Mouse (Mus musculus): ENCODE measurements around the gene Wnt9a.

Gene Wnt9a

DNA sequence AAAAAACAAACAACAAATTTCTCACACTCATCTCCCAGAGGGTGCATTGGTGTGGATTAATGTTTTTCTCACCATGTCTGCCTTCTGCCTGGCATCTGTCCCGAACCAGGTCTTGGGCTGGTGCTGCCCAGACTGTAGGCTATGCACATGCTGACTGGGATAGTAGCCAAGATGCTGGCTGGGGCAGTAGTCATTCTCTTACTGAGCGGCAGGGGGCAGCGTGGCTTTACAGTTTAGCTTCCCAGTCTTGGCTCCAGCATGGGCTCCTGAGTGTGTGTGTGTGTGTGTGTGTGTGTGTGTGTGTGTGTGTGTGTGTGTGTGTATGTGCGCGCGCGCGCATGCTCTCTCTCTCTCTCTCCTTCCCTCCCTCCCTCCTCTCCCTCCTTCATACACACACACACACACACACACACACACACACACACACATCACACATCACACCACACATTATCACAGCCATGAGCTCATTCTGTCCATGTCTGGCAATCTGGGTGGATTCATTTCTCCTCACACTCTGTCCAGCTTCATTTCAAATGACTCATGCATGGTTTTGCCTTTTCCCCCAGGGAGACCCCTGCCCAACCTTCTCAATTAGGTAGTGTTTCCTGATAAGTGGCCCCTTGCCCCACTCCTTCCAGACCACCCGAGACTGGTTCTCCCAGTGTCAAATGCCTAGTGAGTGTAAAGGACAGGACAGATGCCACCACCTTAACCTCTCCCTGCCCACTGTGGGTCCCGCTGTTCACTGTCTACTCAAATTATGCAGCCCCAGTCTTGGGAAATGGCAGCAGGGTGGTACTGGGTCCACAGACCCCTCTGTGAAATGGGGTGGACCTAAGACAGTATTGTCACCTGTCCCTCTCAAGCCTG is 3.8 kb upstream of the Wnt9a start:
- peak; percentile 54 for DNase-seq (ENCODE audit: low spot score)

DNA sequence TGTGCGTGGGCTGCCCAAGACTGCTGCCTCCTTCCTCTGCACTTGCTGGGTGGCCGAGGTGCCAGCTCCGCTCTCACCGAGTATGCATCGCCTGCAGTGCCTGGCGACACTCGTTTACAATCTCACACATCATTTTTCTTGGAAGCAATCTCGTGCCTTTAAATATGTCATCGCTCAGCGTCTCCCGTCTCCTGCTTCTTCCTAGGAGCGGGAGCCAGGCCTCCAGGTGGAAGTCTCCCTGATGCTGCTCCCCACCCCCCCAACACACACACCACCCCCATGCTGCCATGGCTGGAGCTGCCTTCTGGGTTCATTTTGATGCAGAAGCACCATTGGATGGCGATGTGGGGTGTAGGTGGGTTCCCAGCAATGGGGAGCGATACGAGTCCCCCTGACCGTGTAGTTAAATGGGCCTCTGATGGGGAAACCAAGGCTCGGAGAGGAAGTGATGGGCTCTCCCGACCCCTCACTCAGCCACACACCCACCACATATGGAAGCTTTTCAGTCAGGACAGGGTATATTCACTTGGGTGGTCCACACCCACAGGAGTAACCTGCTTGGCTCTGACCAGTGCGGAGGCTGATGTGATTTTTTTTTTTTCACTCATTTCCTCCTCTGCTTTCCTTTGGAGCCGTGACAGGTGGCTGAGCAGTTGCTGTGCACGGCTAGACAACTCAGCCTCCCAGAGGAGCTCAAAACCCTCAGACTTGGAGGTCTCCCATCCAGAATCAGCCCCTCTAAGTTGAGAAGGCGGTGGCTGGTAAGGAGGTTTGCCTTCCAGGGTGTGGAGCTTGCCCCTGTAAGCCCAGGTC is 1.5 kb upstream of the Wnt9a start:
- DNase-seq (ENCODE audit: low spot score): no peak

DNA sequence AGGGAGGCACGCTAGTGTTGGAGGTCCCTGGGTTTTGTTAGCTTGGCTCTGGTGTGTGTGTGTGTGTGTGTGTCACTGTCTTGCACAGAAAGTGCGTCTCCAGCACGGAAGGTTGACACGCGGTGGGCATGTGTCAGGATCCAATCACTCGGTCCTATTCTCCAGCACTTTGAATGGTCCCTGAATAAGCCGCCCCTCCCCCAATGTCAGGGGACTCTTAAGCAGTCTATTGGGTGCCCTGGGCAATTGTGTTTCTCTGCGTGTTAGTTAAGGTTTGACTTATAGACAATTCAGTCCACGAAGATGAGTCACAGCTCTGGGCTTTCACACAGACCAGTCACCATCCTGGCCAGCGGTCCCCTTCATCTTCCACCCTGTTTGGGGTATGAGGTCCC is 910 bp upstream of the Wnt9a start:
- no peak for DNase-seq (ENCODE audit: low spot score)

DNA sequence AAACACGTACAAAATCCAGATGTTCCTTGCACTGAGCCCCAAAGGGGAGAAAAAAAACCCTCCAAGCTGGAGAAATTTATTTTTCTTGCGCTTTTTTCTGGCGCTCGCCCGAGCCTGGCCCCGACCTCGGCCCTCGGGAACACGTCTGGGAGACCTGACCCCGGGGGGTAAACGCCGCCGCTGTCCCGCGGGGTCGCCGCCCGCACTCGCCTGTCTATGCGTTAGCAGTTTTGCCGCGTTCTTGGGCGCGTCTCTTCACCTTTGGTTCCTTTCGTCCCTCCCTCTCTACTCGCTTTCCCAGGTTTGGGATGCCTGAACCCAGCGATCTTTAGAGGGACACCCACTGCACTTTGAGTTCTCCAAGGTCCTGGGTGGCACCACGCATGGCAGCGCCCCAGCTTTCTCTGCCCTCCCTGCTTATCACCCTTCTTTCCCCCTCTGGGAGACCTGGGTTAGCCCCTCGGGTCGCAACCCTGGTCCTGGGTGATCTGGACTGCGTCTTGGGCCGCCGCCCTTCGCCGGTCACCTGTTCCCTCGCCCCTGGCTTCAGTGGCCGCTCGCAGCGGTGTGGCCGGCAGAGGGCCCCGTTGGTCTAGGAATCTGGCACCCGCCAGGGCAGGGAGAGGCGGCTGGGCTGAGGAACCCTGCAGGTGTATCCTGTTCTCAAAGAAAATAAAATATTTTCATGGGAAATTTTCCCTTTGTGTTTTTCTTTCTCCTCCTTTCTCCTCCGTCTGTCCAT is 865 bp downstream of the Wnt9a start:
- DNase-seq (ENCODE audit: low spot score): no peak

DNA sequence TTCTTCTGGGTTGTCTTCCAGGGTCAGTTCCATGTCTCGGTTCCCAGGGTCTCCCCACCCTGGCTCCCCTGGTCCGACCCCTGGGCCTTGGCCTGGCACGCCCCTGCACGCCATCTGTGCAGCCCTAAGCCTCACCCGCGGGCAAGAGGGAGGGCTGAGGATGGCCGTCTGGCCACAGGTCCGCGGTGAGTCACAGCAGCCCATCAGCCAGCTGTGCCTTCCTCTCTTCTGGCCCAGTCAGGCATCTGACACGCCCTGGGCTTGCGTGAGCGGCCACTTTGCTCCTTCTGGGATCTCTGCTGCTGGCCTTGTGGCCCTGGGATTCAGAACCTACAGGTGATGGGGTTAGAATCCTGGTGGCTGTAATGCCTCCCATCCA is 1.4 kb downstream of the Wnt9a start:
- DNase-seq (ENCODE audit: low spot score): no peak

DNA sequence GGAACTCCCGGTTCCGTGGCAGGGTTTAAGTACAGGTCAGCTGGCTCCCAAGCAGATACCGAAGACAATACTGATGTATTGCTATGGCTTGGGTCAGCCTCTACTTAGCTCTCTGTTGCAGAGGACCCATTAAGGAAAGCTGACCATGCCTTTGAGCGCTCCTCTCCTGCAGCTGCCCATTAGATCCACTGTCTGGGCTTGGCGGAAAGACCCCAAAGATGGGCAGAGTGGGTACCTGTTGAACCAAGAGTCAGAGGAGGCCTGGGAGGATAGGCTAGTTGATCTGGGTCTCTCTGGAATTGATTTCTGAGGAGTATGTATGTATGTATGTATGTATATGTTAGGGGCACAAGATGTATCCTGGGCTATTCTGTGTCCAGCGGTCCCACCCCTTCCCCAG is 1.9 kb downstream of the Wnt9a start:
- DNase-seq (ENCODE audit: low spot score): no peak

DNA sequence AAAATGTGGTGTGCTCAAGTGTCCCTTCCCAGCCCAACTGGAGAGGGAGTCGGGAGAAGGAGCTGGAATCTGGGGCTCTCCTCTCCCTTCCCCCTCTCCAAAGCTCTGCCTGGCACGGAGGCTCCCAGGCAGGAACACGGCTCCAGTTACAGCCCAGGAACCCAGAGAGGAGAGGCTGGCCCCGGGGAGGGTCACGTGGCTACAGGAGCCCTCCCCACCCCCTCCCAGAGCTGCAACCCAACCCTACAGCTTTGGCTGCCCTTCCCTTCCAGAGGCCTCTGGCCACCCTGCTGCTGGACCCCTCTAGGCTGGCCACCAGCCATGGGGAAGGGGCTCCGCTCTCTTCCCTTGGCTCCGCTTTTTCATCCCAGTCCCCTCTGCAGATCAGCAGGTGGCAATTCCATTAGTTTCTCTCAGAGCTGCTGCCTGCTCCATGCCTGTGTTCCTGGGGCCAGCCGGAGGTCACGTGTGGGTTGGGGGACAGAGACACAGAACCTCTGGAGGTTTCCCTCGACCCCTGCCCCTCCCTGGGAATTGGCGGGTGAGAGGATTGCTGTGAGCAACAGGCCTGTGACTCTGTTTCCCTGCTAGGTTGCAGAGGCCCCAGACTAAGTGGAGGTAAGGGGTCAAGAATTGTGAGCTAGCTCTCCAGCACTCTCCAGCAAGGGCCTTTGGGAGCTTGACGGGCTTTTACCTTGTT is 2.5 kb downstream of the Wnt9a start:
- no peak for DNase-seq (ENCODE audit: low spot score)

DNA sequence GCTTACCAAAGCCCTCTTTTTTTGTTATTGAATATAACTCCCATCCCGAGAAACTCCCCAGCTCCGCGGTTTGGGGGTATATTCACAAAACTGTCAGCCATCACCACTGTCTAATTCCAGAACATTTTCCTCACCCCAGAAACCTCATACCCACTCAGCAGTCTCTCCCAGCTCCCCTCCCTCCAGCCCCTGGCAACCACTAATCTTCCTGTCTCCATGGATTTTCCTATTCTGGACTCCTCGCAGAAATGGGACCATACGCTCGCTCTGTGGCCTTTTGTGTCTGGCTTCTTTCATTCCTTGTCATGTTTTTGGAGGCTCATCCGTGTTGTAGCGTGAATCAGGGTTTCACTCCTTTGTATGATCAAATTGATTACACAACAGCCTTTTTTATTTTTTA is 3.2 kb downstream of the Wnt9a start:
- no peak for DNase-seq (ENCODE audit: low spot score)

DNA sequence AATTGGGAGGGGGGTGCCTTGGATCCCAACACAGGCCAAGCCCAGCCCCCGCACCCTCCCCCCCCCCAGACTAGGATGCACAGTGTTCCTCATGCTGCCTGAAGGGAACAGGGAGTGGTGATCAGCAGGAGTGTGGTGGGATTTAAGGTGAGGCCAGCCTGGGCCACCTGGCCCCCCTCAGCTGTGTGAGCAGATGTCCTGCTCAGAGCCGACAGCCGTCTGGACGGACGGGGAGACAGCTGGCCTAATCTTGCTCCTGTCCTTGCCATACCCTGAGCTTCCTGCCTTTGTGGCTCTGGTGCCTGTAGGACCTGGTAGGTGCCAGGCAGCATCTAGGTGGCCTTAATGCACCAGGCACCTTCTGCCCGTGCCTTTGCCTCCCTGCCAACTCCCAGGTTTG is 5.3 kb downstream of the Wnt9a start:
- no peak for DNase-seq (ENCODE audit: low spot score)

DNA sequence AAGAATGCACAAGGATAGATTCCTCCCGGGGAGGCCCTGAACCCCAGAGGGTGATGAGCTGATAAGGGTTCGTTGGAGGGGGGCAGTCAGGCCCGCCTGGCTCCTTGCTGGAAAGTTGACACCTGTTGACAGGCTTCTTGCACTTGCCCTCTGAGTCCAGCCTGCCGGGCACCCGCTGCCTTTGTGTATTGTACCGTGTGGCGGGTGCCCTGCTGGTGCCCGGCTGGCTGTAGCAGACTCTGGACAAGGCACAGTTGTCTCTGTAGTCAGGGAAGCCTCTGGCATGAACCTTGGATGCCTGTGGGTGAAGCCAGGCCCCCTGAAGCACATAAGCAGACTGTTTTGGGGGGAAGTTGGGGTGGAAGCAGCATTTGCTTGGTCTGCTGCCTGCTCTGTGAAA is 5.8 kb downstream of the Wnt9a start:
- DNase-seq (ENCODE audit: low spot score): no peak

DNA sequence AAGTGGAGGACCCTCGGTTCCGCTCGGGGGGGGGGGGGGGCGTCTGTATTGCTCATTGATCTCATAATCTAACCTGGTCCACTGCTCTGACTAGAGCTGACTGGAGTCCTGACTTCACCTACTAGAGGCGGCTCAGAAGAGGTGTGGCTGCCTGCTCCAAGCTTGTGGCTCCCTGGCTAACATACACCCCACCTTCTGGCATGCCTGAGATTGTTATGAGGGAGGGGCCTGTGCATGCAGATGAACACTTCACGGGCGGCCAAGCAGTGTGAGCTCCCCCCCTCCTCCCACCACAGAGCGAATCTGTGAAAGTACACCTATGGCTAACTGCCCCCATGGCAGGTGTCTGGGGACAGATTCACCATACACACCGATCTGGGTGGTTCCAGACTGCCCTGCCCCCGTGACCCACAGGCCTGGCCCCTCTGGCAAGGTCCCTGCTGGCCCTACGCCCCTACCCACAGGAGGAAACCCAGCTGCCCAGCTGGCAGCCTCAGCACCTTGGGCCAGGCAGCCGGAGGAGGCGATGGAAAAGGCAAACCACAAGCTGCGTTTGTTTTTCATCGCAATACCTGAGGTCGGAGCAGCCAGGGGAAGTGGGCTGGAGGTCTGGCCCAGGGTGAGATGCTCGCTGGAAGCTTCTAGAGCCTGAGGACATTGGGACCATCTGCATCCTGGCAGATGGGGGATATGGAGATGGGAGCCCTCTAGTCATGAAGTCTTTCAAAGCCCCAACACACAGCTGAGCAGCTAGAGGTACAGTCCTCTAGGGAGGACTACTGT is 6.5 kb downstream of the Wnt9a start:
- no peak for DNase-seq (ENCODE audit: low spot score)

DNA sequence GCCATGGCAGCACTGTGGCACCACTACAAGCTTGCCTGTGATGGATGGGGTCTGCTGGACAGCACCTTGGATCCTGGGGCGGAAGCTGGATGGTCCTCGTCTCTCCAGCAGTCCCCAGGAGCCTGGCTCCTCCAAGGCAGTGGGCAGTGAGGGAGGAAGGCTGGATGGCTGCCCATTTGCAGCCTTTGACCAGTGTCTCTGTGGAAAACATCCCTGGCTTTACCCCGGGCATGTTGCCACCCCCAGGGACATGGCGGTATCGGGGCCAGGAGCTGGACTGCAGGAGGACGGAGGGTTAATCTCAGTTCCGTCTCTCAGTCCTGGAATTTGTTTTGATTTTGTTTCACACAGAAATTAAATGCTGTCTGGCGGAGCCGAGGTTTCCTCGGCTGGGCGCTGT is 7.2 kb downstream of the Wnt9a start:
- no peak for DNase-seq (ENCODE audit: low spot score)

DNA sequence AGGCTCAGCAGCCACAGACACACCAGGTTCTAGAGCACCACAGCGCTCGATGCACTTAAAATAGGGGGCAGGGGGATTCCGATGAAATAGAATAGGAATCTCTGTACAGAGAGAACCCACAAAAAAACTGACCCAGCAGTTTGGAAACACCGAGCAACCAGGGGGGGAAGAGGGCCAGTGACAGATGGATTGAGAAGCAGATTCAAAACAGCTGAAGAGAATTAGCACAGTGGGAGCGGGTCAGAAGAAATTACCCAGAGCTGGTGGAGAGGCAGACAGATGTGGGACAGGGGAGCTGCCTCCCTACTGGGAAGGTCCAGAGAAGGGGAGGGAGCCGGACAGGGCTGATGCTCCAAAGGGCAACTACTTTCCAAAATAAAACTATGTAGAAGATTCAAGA is 9.8 kb downstream of the Wnt9a start:
- no peak for DNase-seq (ENCODE audit: low spot score)

DNA sequence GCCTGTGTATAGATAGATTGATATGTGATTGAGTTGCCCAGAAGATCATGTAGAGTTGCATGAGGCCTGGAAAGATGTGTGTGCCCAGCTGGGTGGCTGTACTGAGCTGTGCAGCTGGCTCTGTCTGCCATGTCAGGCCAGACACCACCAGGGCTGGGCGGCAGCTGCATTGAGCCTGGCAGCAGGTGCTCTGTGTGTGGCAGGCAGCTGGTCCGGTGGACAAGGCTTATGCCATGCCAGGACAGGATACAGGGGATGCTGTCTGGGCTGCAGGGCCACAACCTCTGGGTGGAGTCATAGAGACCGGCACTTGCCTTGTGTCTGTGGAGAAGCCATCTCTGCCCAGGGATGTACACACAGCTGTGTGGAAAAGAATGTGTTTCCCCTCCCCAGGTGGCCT is 16.3 kb downstream of the Wnt9a start:
- no peak for DNase-seq (ENCODE audit: low spot score)

DNA sequence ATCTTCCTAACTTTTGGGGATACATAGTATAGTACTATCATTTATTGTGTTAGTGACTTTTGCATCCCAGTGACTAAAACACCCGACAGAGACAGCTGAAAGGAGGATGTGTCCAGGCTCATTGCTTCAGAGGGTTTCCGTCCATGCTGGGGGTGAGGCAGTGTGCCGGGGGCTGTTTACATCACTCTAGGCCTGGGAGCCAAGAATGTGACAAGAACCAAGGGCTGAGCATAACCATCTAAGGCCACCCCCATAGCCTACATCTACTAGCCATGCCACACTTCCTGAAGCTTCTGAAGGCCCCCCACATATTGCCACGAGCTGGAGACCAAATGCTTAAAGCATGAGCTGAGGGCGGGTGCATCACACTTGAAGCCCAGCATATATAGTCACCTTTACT is 18.0 kb downstream of the Wnt9a start:
- DNase-seq (ENCODE audit: low spot score): no peak

DNA sequence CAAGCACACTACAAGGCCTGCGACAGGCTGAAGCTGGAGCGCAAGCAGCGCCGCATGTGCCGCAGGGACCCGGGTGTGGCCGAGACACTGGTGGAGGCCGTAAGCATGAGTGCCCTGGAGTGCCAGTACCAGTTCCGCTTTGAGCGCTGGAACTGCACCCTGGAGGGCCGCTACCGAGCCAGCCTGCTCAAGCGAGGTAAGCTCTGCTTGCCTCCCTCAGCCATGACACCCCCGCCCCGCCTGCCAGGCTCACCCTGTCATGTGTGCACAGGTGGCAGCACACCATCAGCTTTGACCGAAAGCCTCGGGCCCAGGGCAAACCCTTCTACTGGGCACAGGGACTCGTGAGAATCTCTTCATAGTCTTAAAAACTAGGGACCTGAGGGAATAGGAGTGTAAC is 20.9 kb downstream of the Wnt9a start:
- no peak for DNase-seq (ENCODE audit: low spot score)

DNA sequence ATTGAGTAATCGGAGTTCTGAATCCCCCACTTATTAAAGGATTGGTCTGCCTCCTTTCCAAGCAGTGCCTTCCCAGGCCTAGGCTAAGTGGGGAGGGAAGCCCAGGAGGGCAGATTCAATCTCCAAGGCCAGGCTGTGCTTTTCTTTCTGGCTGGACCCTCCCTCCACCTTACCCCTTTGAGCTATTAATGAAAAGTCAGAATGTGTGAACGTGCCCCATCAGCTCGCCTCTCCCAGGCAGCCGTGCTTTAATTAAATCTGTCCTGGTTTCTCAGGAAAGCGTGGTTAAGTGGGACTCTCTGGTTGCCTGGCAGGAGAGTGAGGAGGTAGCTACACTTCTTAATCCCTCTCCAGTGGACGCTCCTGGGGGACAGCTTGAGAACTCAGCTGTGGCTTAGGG is 22.9 kb downstream of the Wnt9a start:
- no peak for DNase-seq (ENCODE audit: low spot score)

DNA sequence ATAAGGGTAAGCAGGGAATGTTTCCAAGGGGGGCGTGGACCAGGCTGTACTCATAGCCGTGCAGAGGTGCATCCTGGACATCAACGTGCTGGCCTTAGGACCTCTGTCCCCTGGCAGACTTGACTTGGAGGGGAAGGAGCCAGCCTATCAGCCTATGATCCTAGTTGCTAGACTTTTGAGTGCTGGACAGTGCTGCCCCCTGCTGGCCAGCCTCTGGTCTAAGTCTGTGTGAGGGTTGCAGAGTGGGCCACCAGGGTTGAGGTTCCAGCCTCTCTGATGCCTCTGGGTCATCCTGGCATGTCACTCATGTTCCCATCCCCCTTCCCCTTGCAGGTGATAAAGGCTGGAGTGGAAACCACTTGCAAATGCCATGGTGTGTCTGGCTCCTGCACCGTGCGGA is 23.8 kb downstream of the Wnt9a start:
- peak; percentile 23 for DNase-seq (ENCODE audit: low spot score)

DNA sequence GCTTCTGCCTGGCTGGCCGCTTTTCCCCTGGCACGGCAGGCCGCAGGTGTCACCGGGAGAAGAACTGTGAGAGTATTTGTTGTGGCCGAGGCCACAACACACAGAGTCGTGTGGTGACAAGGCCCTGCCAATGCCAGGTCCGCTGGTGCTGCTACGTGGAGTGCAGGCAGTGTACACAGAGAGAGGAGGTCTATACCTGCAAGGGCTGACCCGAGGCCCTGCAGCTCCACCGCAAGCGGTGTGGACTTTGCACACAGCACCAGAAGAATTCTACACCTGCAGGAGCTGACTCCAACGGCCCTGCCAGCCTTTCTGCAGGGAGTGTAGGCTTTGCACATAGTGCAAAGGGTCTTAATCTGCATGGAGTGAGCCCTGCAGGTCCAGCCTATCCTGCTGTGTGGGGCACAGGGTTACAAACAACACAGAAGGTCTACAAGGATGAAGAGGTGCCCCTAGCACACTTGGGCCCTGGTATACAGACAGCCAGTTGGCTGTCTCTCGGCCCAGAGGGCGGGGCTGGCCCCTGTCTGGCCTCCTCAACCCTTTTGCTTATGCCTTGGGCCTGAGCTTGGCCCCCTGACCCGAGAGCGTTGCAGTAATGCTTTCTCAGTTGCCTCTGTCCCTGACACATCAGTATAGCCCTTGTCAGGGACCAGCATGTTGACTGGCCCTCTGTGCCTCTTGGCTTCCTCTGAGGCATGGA is 24.6 kb downstream of the Wnt9a start:
- no peak for DNase-seq (ENCODE audit: low spot score)

DNA sequence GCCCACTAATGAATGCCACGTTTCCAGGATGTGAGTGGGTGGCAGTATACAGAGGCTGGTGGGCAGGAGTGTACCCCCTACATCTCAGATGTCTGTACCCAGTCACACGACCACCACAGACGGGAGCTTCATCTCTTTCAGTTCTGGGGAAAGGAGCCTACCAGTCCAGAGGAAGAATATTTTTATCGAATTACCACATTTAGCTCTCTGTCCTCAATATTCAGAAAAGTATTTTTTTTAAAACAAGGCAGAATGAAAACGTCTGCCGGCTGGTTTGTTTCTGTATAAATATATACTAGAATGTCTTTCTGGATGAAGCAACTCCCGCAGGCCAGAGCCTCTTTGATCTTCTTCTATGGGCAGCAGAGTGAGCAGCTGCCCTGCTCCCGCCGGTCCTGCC is 26.2 kb downstream of the Wnt9a start:
- no peak for DNase-seq (ENCODE audit: low spot score)

DNA sequence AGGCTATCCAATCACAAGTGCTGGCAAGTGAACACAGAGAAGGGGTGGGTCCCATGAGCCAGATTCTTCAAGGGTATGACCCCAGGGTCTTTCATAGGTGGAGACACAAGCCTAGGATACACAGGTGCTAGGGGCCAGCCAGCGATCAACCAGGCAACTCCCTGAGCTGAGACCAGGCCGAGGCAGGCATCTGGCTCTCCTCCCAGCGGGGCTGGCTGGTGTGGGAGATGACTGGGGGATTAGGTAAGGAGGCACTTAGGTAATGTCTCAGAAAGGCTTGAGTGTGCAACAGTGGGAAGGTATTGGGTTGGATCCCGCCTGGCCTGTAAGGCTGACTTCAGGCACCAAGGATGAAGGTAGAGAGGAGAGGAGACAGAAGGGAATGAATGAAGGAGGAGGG is 28.4 kb downstream of the Wnt9a start:
- no peak for DNase-seq (ENCODE audit: low spot score)
